In the genomic region with DNA sequence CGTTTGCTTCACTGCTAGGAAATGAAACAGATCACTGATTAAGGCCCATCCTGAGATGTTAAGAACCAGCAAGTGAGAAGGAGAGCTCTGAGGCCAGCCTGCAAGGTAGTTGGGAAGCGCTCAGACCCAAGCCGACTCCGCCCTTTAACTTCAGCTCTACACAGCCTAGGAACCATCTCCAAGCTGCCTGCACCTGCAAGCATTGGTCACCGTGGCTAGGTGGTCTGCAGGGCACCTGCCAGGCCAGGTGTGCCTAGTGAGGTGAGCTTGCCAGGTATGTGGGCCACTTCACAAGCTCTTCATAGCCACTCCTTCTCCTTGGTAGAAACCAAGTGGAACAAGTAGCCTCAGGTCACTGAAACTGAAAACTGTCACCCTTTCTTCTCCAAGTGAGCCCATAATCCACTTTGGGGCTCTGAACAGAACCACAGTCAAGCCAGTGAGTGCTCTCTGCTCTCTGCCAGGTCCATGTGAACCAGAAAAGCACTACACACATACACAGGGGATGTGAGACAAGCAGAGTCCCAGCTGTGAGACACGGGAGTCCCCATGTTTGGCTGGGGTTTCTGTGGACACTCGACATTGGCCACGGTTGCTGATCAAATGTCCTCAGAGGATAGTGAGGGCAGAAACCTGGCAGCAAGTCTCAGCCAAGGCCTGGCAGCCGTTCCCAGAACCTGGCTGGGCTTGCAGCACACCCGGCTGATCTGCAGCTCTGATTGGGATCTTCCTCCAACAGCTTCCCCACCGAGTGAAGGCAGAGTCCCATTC, we compare ENCODE assay signal across 12 mouse cellular contexts. TPM values are rescaled to one million over a fixed set of nuclear protein-coding genes. Genes with fewer than 3 reads are reported as not detected.
DNase-seq lines count a peak whose midpoint lies in the region; ATAC-seq lines count a peak whose summit lies in the region.
"Had no signal": no experiment of that assay in that cellular context is flagged by ENCODE, and none has a peak within 500 bp of the region (broad histone marks: within the 10 kb centered on the region; RNA-seq: fewer than 3 reads in every experiment).

No protein-coding gene starts in this region.

- H3K4me2 ChIP-seq in hindbrain, embryonic 16.5 days (ENCODE audit: low read length): no peak overlapping the region
- no peak overlapping the region for H3K4me2 ChIP-seq in hindbrain, embryonic 14.5 days (replicated peaks)
- no peak overlapping the region for H3K4me2 ChIP-seq in forebrain, embryonic 13.5 days
- H3K4me2 ChIP-seq: liver, embryonic 13.5 days had no signal

- no peak overlapping the region for H3K27ac ChIP-seq in hindbrain, embryonic 16.5 days (ENCODE audit: low read depth, low read length)
- no peak overlapping the region for H3K27ac ChIP-seq in hindbrain, embryonic 14.5 days
- H3K27ac ChIP-seq in forebrain, embryonic 13.5 days: no peak overlapping the region
- H3K27ac ChIP-seq: forebrain, embryonic 10.5 days; kidney, postnatal 0 days; liver, embryonic 13.5 days had no signal

- no peaks in the 10 kb centered on the region for H3K9me3 ChIP-seq in hindbrain, embryonic 16.5 days (ENCODE audit: control insufficient read depth, low read length)
- no peaks in the 10 kb centered on the region for H3K9me3 ChIP-seq in hindbrain, embryonic 14.5 days (ENCODE audit: control insufficient read depth, low read length)
- no peaks in the 10 kb centered on the region for H3K9me3 ChIP-seq in forebrain, embryonic 13.5 days (replicated peaks)
- H3K9me3 ChIP-seq: forebrain, embryonic 10.5 days; liver, embryonic 13.5 days had no signal

- no peak overlapping the region for H3K9ac ChIP-seq in hindbrain, embryonic 16.5 days (ENCODE audit: low read depth, low read length)
- H3K9ac ChIP-seq in hindbrain, embryonic 14.5 days: no peak overlapping the region
- H3K9ac ChIP-seq in forebrain, embryonic 13.5 days: no peak overlapping the region
- H3K9ac ChIP-seq: liver, embryonic 13.5 days had no signal

- no peaks in the 10 kb centered on the region for H3K4me1 ChIP-seq in hindbrain, embryonic 16.5 days (ENCODE audit: control insufficient read depth, insufficient read depth, low read depth, low read length)
- H3K4me1 ChIP-seq in hindbrain, embryonic 14.5 days (replicated peaks; ENCODE audit: control insufficient read depth, insufficient read depth, low read length): no peaks in the 10 kb centered on the region
- H3K4me1 ChIP-seq in forebrain, embryonic 13.5 days: no peaks in the 10 kb centered on the region
- H3K4me1 ChIP-seq: forebrain, embryonic 10.5 days had no signal

- ATAC-seq in hindbrain, embryonic 16.5 days: peak; percentile 61
- no peak for ATAC-seq in hindbrain, embryonic 14.5 days (ENCODE audit: low FRiP score)
- ATAC-seq in cerebellum, adult (ENCODE audit: insufficient number of reproducible peaks, low FRiP score, low TSS enrichment): peak; percentile 81
- ATAC-seq in forebrain, embryonic 13.5 days: no peak

- no peaks in the 10 kb centered on the region for H3K36me3 ChIP-seq in hindbrain, embryonic 16.5 days (ENCODE audit: control insufficient read depth, insufficient read depth, low read length)
- no peaks in the 10 kb centered on the region for H3K36me3 ChIP-seq in hindbrain, embryonic 14.5 days (replicated peaks; ENCODE audit: control insufficient read depth, insufficient read depth)
- H3K36me3 ChIP-seq in forebrain, embryonic 13.5 days (ENCODE audit: poor library complexity, severe bottlenecking): no peaks in the 10 kb centered on the region
- H3K36me3 ChIP-seq: forebrain, embryonic 10.5 days; liver, embryonic 13.5 days had no signal

- intact Hi-C loops in gastrocnemius, postnatal 14 days (cut with DNase I; ENCODE audit: low total_unique reads): no loop called here

- DNase-seq in hindbrain, embryonic 14.5 days (ENCODE audit: low spot score): no peak
- peak; percentile 82 for DNase-seq in gastrocnemius, postnatal 14 days
- peak; percentile 53 for DNase-seq in lung, postnatal 14 days
- no peak for DNase-seq in right cerebral cortex, postnatal 14 days
- DNase-seq in embryo, embryonic 11 days: no peak
- DNase-seq: liver, embryonic 13.5 days; thymus, postnatal 25 days had no signal

- H3K27me3 ChIP-seq in hindbrain, embryonic 16.5 days (replicated peaks; ENCODE audit: control insufficient read depth, insufficient read depth, low read length): no peaks in the 10 kb centered on the region
- H3K27me3 ChIP-seq in hindbrain, embryonic 14.5 days (ENCODE audit: control insufficient read depth, insufficient read depth, low read length): no peaks in the 10 kb centered on the region
- H3K27me3 ChIP-seq in forebrain, embryonic 13.5 days: no peaks in the 10 kb centered on the region

- H3K4me3 ChIP-seq in hindbrain, embryonic 16.5 days (ENCODE audit: low read length): no peak overlapping the region
- H3K4me3 ChIP-seq in hindbrain, embryonic 14.5 days (replicated peaks; ENCODE audit: low read length): no peak overlapping the region
- no peak overlapping the region for H3K4me3 ChIP-seq in forebrain, embryonic 13.5 days
- H3K4me3 ChIP-seq: forebrain, embryonic 10.5 days; liver, embryonic 13.5 days had no signal

- 62% methylated on average over 11 of the region's 11 CpGs for WGBS in hindbrain, embryonic 16.5 days
- 69% methylated on average over 11 of the region's 11 CpGs for WGBS in hindbrain, embryonic 14.5 days
- 69% methylated on average over 11 of the region's 11 CpGs for WGBS in forebrain, embryonic 13.5 days

RNA-seq across cellular contexts. Expression of a gene that starts 34.9 kb away (rescaled TPM):
- polyA plus RNA-seq in hindbrain, embryonic 16.5 days (2015; fragmentation: Nextera tagmentation; extraction: Ambion mirVana): 6.8 and 7.8 TPM in 2 replicates
- 3.5 and 5.3 TPM in 2 replicates for polyA plus RNA-seq in hindbrain, embryonic 14.5 days (2014; fragmentation: Nextera tagmentation; extraction: Ambion mirVana)
- 10 to 100 TPM; 59.7 to 74.4 TPM for total RNA-seq in gastrocnemius, postnatal 14 days (2021)
- polyA plus RNA-seq in forebrain, embryonic 13.5 days (2015; fragmentation: Nextera tagmentation; extraction: Ambion mirVana): 0.66 and 1.1 TPM in 2 replicates

RNA-seq across cellular contexts. Expression of a gene that starts 40.3 kb away (rescaled TPM):
- polyA plus RNA-seq in hindbrain, embryonic 16.5 days (2015; fragmentation: Nextera tagmentation; extraction: Ambion mirVana): 3.1 and 3.7 TPM in 2 replicates
- polyA plus RNA-seq in hindbrain, embryonic 14.5 days (2014; fragmentation: Nextera tagmentation; extraction: Ambion mirVana): 3.0 and 3.1 TPM in 2 replicates
- total RNA-seq in gastrocnemius, postnatal 14 days (2021): 1 to 10 TPM; 2.2 to 3.6 TPM
- polyA plus RNA-seq in forebrain, embryonic 13.5 days (2015; fragmentation: Nextera tagmentation; extraction: Ambion mirVana): 0.88 and 0.91 TPM in 2 replicates

Comparison
In these comparisons a context has a peak if more than half of its experiments do, and no peak if none do; other contexts are left out.
1. ATAC-seq: peak in hindbrain, embryonic 16.5 days (single experiment) and cerebellum, adult (single experiment); none in hindbrain, embryonic 14.5 days (single experiment) and forebrain, embryonic 13.5 days (single experiment).
2. DNase-seq: peak in gastrocnemius, postnatal 14 days (single experiment) and lung, postnatal 14 days (single experiment); none in hindbrain, embryonic 14.5 days (single experiment), right cerebral cortex, postnatal 14 days (single experiment) and embryo, embryonic 11 days (single experiment).